Mouse (Mus musculus) cerebellum, adult 2 months (tissue): Measurements from ENCODE around the gene Epb41.

Source experiments
- CTCF ChIP-seq: fragments of 200-500 bp; IDR thresholded peaks from 2 replicates; pipeline ENCODE4 v1.5.1; 2011; ENCODE audit warnings: low read depth, mild to moderate bottlenecking, control low read depth, low read length, moderate library complexity, borderline replicate concordance; ENCODE audit not compliant: insufficient read depth
- POLR2A ChIP-seq: fragments of 200-500 bp; IDR thresholded peaks from 2 replicates; pipeline ENCODE4 v1.6.1; 2011; ENCODE audit warnings: low read length, control low read depth, borderline replicate concordance; ENCODE audit not compliant: insufficient read depth

- TF ChIP-seq POLR2A (no peak), CTCF (no peak)
Measured at GRCm38 (mm10) chr4:131922404-131922803, 152.7 kb downstream of the Epb41 start.
